Mouse (Mus musculus) stomach, embryonic 15.5 days (tissue): ENCODE measurements around the gene Kif1bp. TPM values are rescaled to one million over a fixed set of nuclear protein-coding genes. Genes with fewer than 3 reads are reported as not detected.

Source experiments
- polyA plus RNA-seq: library from polyadenylated mRNA; unstranded; fragments of >200 nt; fragmentation: Nextera tagmentation; extraction: Ambion mirVana; gene quantifications from 2 replicates; pipeline ENCODE4 v1.2.1, GENCODE M21; 2015

Kif1bp gene
- polyA plus RNA-seq, 1 experiment from 2014 or later = 31.4 TPM

Other genes starting within 250 kb of the Kif1bp start
- gene Hk1, start 198.5 kb downstream of the Kif1bp start, polyA plus RNA-seq = 43.2 and 45.8 TPM in 2 replicates
- gene Hkdc1, start 156.0 kb downstream of the Kif1bp start, polyA plus RNA-seq = 12.8 and 18.8 TPM in 2 replicates
- 0.43 and 0.54 TPM in 2 replicates for gene 4930507D05Rik, start 129.0 kb downstream of the Kif1bp start, polyA plus RNA-seq
- 24.0 and 29.4 TPM in 2 replicates for gene Supv3l1, start 128.7 kb downstream of the Kif1bp start, polyA plus RNA-seq
- 73.5 and 82.6 TPM in 2 replicates for gene Vps26a, start 91.7 kb downstream of the Kif1bp start, polyA plus RNA-seq
- gene Srgn, start 51.0 kb downstream of the Kif1bp start, polyA plus RNA-seq = 20.8 and 25.2 TPM in 2 replicates
- gene Ddx21, start 23.8 kb upstream of the Kif1bp start, polyA plus RNA-seq = 18.9 and 20.1 TPM in 2 replicates
- 115 and 122 TPM in 2 replicates for gene Ddx50, start 72.8 kb upstream of the Kif1bp start, polyA plus RNA-seq
- 1.5 TPM in 2 replicates for gene Stox1, start 147.7 kb upstream of the Kif1bp start, polyA plus RNA-seq
- gene Ccar1, start 213.8 kb upstream of the Kif1bp start, polyA plus RNA-seq = 100 and 115 TPM in 2 replicates